Mouse (Mus musculus): ENCODE measurements at regions not wholly inside any gene's neighbourhood (a gene's known extent, or its start where the extent isn't known, plus 50 kb on each side); places are given as distances from the start of the nearest gene placed in this dataset. TPM values are rescaled to one million over a fixed set of nuclear protein-coding genes. Genes with fewer than 3 reads are reported as not detected.
A peak's percentile ranks its signal among the peaks of the same experiment; 100 is the strongest.
"Not testable (repeated sequence)": the region's sequence is repeated elsewhere in the genome, so short reads cannot be mapped to it uniquely, and the experiment has no call there.

- intact Hi-C loops (cut with DNase I): no loop called here
- no peak for DNase-seq (ENCODE audit: extremely low spot score in 1 of 2, low spot score in 2 of 2)
Observed at GRCm38 (mm10) chr8:97260964-97261363, 1372.6 kb upstream of the Got2 start.

GRCm38 (mm10) chr8:97254169-97254568, 1365.8 kb upstream of the Got2 start:
- DNase-seq (ENCODE audit: extremely low spot score in 1 of 2, low spot score in 2 of 2): no peak
- intact Hi-C loops (cut with DNase I): no loop called here

- intact Hi-C loops (cut with DNase I): no loop called here
- no peak for DNase-seq (ENCODE audit: extremely low spot score in 1 of 2, low spot score in 2 of 2)
Observed at GRCm38 (mm10) chr8:97252232-97252631, 1363.9 kb upstream of the Got2 start.

GRCm38 (mm10) chr8:97251458-97251865, 1363.1 kb upstream of the Got2 start:
- intact Hi-C loops (cut with DNase I): no loop called here
- DNase-seq (ENCODE audit: extremely low spot score in 1 of 2, low spot score in 2 of 2): peak; percentile 8 to 26

- DNase-seq (ENCODE audit: extremely low spot score in 1 of 2, low spot score in 2 of 2): no peak
- intact Hi-C loops (cut with DNase I): no loop called here
Observed at GRCm38 (mm10) chr8:97234551-97235107, 1346.3 kb upstream of the Got2 start.

- no peak for DNase-seq (ENCODE audit: extremely low spot score in 1 of 2, low spot score in 2 of 2)
- intact Hi-C loops (cut with DNase I): no loop called here
Observed at GRCm38 (mm10) chr8:97232619-97233376, 1344.5 kb upstream of the Got2 start.

- intact Hi-C loops (cut with DNase I): no loop called here
- DNase-seq (ENCODE audit: extremely low spot score in 1 of 2, low spot score in 2 of 2): no peak
Observed at GRCm38 (mm10) chr8:97231652-97232051, 1343.3 kb upstream of the Got2 start.

GRCm38 (mm10) chr8:97191806-97192205, 1303.5 kb upstream of the Got2 start:
- intact Hi-C loops (cut with DNase I): no loop called here
- no peak for DNase-seq (ENCODE audit: extremely low spot score in 1 of 2, low spot score in 2 of 2)

GRCm38 (mm10) chr8:97183831-97184230, 1295.5 kb upstream of the Got2 start:
- intact Hi-C loops (cut with DNase I); DNase-seq (ENCODE audit: extremely low spot score in 1 of 2, low spot score in 2 of 2): not testable (repeated sequence)

GRCm38 (mm10) chr8:97182456-97182855, 1294.1 kb upstream of the Got2 start:
- DNase-seq (ENCODE audit: extremely low spot score in 1 of 2, low spot score in 2 of 2); intact Hi-C loops (cut with DNase I): not testable (repeated sequence)

Small RNA genes in the stretch of these regions (microRNA-seq; reads per million reads assigned to microRNA genes)
- not detected for gene Gm26399
